Mouse (Mus musculus) stomach, embryonic 15.5 days (tissue): Measurements from ENCODE around the gene Fgd6. TPM values are rescaled to one million over a fixed set of nuclear protein-coding genes. Genes with fewer than 3 reads are reported as not detected.

Source experiments
- ATAC-seq: fragments of 200-750 bp; cut with Nextera tagmentation; 2 replicates; pipeline ENCODE4 v1.8.0; 2017; ENCODE audit warnings: low read depth, moderate number of reproducible peaks, moderate TSS enrichment; ENCODE audit not compliant: insufficient read depth, low FRiP score
- H3K27ac ChIP-seq: fragments of 300-500 bp; sonication (generic); 2 replicates; pipeline ENCODE4 v1.5.1; 2015; ENCODE audit warnings: mild to moderate bottlenecking, inconsistent platforms
- H3K27me3 ChIP-seq: fragments of 300-500 bp; sonication (generic); replicated peaks from 2 replicates; pipeline ENCODE4 v1.6.1; 2015; ENCODE audit warnings: inconsistent platforms
- H3K36me3 ChIP-seq: fragments of 300-500 bp; sonication (generic); 2 replicates; pipeline ENCODE4 v1.6.1; 2015; ENCODE audit warnings: inconsistent platforms
- H3K4me1 ChIP-seq: fragments of 300-500 bp; sonication (generic); 2 replicates; pipeline ENCODE4 v1.6.1; 2015; ENCODE audit warnings: inconsistent platforms
- H3K4me2 ChIP-seq: fragments of 300-500 bp; sonication (generic); 2 replicates; pipeline ENCODE4 v1.6.1; 2015; ENCODE audit warnings: mild to moderate bottlenecking, inconsistent platforms
- H3K4me3 ChIP-seq: fragments of 300-500 bp; sonication (generic); replicated peaks from 2 replicates; pipeline ENCODE4 v1.5.1; 2015; ENCODE audit warnings: inconsistent platforms
- H3K9ac ChIP-seq: fragments of 300-500 bp; sonication (generic); 2 replicates; pipeline ENCODE4 v1.6.1; 2015; ENCODE audit warnings: inconsistent platforms
- H3K9me3 ChIP-seq: fragments of 300-500 bp; sonication (generic); 2 replicates; pipeline ENCODE4 v1.6.1; 2016; ENCODE audit warnings: inconsistent platforms
- WGBS: fragments of 180-500 bp; shearing (Covaris S2); methylation state at CpG from one replicate; pipeline ENCODE4 v1.1.7; 2015; 5-methylcytosine and 5-hydroxymethylcytosine counted together
- polyA plus RNA-seq: library from polyadenylated mRNA; unstranded; fragments of >200 nt; fragmentation: Nextera tagmentation; extraction: Ambion mirVana; gene quantifications from 2 replicates; pipeline ENCODE4 v1.2.1, GENCODE M21; 2015

Gene Fgd6
- polyA plus RNA-seq: 3.1 and 3.6 TPM in 2 replicates

- peak within 1 kb of the TSS; percentile 72 for H3K4me3 ChIP-seq
- under 1% methylated on average over 77 of the region's 77 CpGs for WGBS
Measured at GRCm38 (mm10) chr10:94035658-94036374, at the start of gene Fgd6, which contains the start of gene Vezt. TSS of gene Fgd6 (plus strand) at chr10:94036001. TSS of gene Vezt (minus strand) at chr10:94035817.

DNA sequence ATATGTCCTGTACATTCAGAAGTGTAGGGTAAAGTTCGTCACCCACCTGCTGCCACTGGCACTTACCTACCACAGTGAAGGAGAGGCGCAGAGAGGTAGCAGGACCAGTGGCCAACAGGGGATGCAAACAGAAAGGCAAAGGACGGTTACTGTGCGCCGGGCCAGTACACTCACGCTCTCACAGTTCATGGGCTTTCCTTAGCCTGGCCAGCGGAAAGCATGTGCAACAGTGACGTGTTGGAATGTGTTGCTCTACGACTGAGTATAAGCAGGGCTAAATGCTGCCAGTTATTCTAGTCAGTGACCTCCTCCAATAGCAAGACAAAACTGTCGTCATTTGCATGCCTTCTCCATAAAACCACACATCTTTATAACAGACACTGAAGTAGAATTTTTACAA lies 41.7 kb upstream of the Fgd6 start:
- H3K9me3 ChIP-seq: no peaks in the 10 kb centered on the region
- WGBS: 92% methylated on average over 10 of the region's 10 CpGs
- H3K4me3 ChIP-seq: no peak overlapping the region
- no peaks in the 10 kb centered on the region for H3K4me1 ChIP-seq
- no peak overlapping the region for H3K9ac ChIP-seq
- H3K27me3 ChIP-seq: no peaks in the 10 kb centered on the region
- peaks cover 42% of the 10 kb centered on the region for H3K36me3 ChIP-seq
- H3K4me2 ChIP-seq: no peak overlapping the region
- H3K27ac ChIP-seq: no peak overlapping the region
- ATAC-seq: no peak

More at GRCm38 (mm10) chr10:94035658-94036374, at the start of gene Fgd6, which contains the start of gene Vezt:
- H3K4me2 ChIP-seq: peak within 1 kb of the TSS; percentile 71
- H3K36me3 ChIP-seq: no peaks in the 10 kb centered on the region
- H3K27ac ChIP-seq: peak within 1 kb of the TSS; percentile 76
- peak within 1 kb of the TSS; percentile 70 for H3K9ac ChIP-seq
- peaks cover 6% of the 10 kb centered on the region; the same call in 1 of the 2 replicates for H3K4me1 ChIP-seq
- no peaks in the 10 kb centered on the region for H3K9me3 ChIP-seq
- no peaks in the 10 kb centered on the region for H3K27me3 ChIP-seq
- peak; percentile 98 for ATAC-seq

DNA sequence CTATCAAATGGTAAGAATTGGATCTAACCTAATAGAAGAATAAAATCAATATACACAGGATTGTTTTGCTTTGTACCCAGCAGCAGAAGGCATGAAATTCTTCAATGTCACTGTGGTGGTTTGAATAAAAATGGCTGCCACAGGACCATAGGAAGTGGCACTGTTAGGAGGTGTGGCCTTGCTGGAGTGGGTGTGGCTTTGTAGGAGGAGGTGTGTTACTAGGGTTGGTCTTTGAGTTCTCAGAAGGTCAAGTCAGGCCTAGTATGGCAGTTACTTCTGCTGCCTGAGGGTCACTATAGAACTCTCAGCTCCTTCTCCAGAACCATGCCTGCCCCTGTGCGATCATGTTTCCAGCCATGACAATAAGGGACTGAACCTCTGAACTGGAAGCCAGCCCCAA lies 40.7 kb upstream of the Fgd6 start:
- no peak overlapping the region for H3K9ac ChIP-seq
- H3K4me1 ChIP-seq: no peaks in the 10 kb centered on the region
- H3K9me3 ChIP-seq: no peaks in the 10 kb centered on the region
- no peak overlapping the region for H3K4me3 ChIP-seq
- ATAC-seq: no peak
- H3K27me3 ChIP-seq: no peaks in the 10 kb centered on the region
- 92% methylated on average over 1 of the region's 1 CpGs for WGBS
- H3K4me2 ChIP-seq: no peak overlapping the region
- H3K36me3 ChIP-seq: peaks cover 45% of the 10 kb centered on the region
- no peak overlapping the region for H3K27ac ChIP-seq

DNA sequence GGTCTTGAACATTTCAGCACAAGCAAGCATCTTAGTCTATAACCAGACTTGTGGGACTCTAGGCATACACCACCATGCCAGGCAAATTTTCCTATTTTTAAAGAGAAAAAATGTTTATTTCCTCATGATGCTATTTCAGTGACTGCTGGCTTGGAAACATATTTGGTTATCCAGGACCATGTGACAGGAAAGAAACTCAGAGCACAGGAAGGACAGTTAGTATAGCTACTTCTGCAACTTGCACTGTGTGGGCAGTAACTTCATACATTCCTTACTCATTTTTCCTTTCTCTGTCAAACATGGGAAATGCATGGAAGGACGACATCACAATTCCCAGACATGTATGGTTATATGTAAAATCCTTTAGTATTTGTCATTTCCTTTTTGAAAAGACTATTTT lies 36.4 kb upstream of the Fgd6 start:
- H3K4me1 ChIP-seq: no peaks in the 10 kb centered on the region
- H3K4me3 ChIP-seq: no peak overlapping the region
- no peak overlapping the region for H3K27ac ChIP-seq
- 100% methylated on average over 1 of the region's 1 CpGs for WGBS
- H3K9ac ChIP-seq: no peak overlapping the region
- no peak overlapping the region for H3K4me2 ChIP-seq
- H3K36me3 ChIP-seq: peaks cover 43% of the 10 kb centered on the region
- H3K27me3 ChIP-seq: no peaks in the 10 kb centered on the region
- H3K9me3 ChIP-seq: no peaks in the 10 kb centered on the region
- no peak for ATAC-seq

GRCm38 (mm10) chr10:94000223-94000622 lies 35.6 kb upstream of the Fgd6 start:
- no peak overlapping the region for H3K4me2 ChIP-seq

GRCm38 (mm10) chr10:94008356-94008755 lies 27.4 kb upstream of the Fgd6 start:
- H3K9me3 ChIP-seq: no peaks in the 10 kb centered on the region
- WGBS: 88% methylated on average over 2 of the region's 2 CpGs
- no peak for ATAC-seq
- no peak overlapping the region for H3K9ac ChIP-seq
- H3K4me3 ChIP-seq: no peak overlapping the region
- no peak overlapping the region for H3K27ac ChIP-seq
- no peak overlapping the region for H3K4me2 ChIP-seq
- H3K4me1 ChIP-seq: no peaks in the 10 kb centered on the region
- H3K27me3 ChIP-seq: no peaks in the 10 kb centered on the region
- H3K36me3 ChIP-seq: 0 out of 2 replicates have a peak, but pooled peaks cover 3% of the 10 kb centered on the region

More at GRCm38 (mm10) chr10:94000223-94000622, 35.6 kb upstream of the Fgd6 start:
- no peaks in the 10 kb centered on the region for H3K9me3 ChIP-seq
- no peaks in the 10 kb centered on the region for H3K4me1 ChIP-seq
- WGBS: 84% methylated on average over 10 of the region's 10 CpGs
- ATAC-seq: no peak
- H3K4me3 ChIP-seq: no peak overlapping the region
- no peak overlapping the region for H3K9ac ChIP-seq
- H3K27ac ChIP-seq: no peak overlapping the region
- peaks cover 38% of the 10 kb centered on the region for H3K36me3 ChIP-seq
- H3K27me3 ChIP-seq: no peaks in the 10 kb centered on the region

GRCm38 (mm10) chr10:94009991-94010679 lies 25.7 kb upstream of the Fgd6 start:
- no peak for ATAC-seq
- H3K27ac ChIP-seq: no peak overlapping the region
- no peak overlapping the region for H3K4me3 ChIP-seq
- H3K4me2 ChIP-seq: no peak overlapping the region
- H3K9me3 ChIP-seq: no peaks in the 10 kb centered on the region
- H3K36me3 ChIP-seq: 0 out of 2 replicates have a peak, but pooled peaks cover 3% of the 10 kb centered on the region
- 0 out of 2 replicates have a peak, but pooled peaks cover 3% of the 10 kb centered on the region for H3K4me1 ChIP-seq
- 77% methylated on average over 3 of the region's 3 CpGs for WGBS
- H3K27me3 ChIP-seq: no peaks in the 10 kb centered on the region
- H3K9ac ChIP-seq: no peak overlapping the region

DNA sequence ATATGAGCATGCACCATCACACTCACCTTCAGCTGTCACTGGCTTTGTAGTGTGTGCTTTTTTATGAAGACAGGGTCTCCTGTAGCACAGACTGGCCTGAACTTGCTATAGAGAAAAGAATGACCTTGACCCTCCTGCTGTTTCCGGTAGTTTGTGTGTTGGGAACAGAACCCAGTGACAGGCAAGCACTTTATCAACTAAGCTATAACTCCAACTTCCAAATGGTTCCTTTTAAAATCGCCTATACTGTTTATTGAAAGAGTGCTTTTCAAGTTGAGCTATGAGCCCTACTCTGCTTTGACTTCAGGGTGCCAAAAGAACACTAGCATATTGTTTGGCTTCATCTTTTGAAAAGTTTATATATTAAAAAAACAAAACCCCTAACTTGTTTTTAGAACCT lies 24.8 kb upstream of the Fgd6 start:
- 40% methylated on average over 2 of the region's 2 CpGs for WGBS
- H3K4me2 ChIP-seq: no peak overlapping the region
- no peak for ATAC-seq
- 0 out of 2 replicates have a peak, but pooled peaks cover 3% of the 10 kb centered on the region for H3K4me1 ChIP-seq
- no peaks in the 10 kb centered on the region for H3K27me3 ChIP-seq
- 0 out of 2 replicates have a peak overlapping the region, but pooled peaks have one; percentile 22 for H3K27ac ChIP-seq
- H3K4me3 ChIP-seq: no peak overlapping the region
- H3K36me3 ChIP-seq: 0 out of 2 replicates have a peak, but pooled peaks cover 3% of the 10 kb centered on the region
- H3K9ac ChIP-seq: no peak overlapping the region
- H3K9me3 ChIP-seq: no peaks in the 10 kb centered on the region

DNA sequence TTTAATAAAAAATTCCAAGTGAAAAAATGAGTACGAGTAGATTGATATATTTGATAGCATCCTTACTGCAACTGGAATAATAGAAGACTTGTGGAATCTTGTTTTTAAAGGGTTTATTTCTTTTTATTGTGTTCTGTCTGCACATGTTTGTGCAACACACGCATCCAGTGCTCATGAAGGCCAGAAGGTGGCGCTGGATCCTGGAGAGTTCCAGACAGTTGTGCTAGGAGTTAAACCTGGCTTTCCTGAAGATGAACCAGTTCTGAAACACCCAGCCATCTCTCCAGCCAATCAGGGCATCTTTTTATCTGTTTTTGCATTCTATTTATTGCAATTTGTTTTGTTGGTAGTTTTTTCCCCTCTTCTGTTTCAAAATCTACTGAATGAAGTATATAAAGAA lies 22.6 kb upstream of the Fgd6 start:
- 60% methylated on average over 3 of the region's 3 CpGs for WGBS
- Histone ChIP-seq H3K9ac (no peak overlapping the region), H3K4me1 (0 out of 2 replicates have a peak, but pooled peaks cover 3% of the 10 kb centered on the region), H3K27ac (no peak overlapping the region), H3K9me3 (no peaks in the 10 kb centered on the region), H3K4me2 (no peak overlapping the region), H3K27me3 (no peaks in the 10 kb centered on the region), H3K36me3 (no peaks in the 10 kb centered on the region), H3K4me3 (no peak overlapping the region)
- no peak for ATAC-seq

DNA sequence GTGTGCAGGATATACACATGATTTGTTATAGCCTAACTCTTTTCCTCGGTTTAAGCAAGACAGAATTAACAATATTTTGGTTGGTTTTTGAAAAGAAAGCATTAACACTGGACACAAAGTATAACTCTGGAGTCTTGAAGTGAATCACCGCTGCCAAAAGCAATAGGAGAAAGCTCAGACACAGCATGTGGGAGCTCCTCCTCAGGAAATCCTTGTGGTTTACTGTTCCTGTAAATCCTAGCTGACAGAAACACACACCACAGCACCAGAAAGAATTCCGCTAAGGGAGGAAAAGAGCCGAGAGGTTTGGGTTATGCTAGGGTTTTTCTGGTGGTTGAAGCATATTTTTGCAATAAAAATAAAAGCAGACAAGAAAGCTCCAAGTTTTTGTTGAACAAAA lies 21.6 kb upstream of the Fgd6 start:
- H3K9me3 ChIP-seq: no peaks in the 10 kb centered on the region
- 52% methylated on average over 4 of the region's 4 CpGs for WGBS
- H3K9ac ChIP-seq: no peak overlapping the region
- H3K27me3 ChIP-seq: no peaks in the 10 kb centered on the region
- H3K27ac ChIP-seq: no peak overlapping the region
- no peak overlapping the region for H3K4me2 ChIP-seq
- 0 out of 2 replicates have a peak, but pooled peaks cover 3% of the 10 kb centered on the region for H3K4me1 ChIP-seq
- ATAC-seq: no peak
- H3K36me3 ChIP-seq: no peaks in the 10 kb centered on the region
- H3K4me3 ChIP-seq: no peak overlapping the region

- no peak overlapping the region for H3K4me2 ChIP-seq
- ATAC-seq: no peak
- H3K36me3 ChIP-seq: no peaks in the 10 kb centered on the region
- H3K9ac ChIP-seq: no peak overlapping the region
- H3K9me3 ChIP-seq: no peaks in the 10 kb centered on the region
- WGBS: 88% methylated on average over 8 of the region's 8 CpGs
- H3K4me3 ChIP-seq: no peak overlapping the region
- no peak overlapping the region for H3K27ac ChIP-seq
- no peaks in the 10 kb centered on the region for H3K27me3 ChIP-seq
- 0 out of 2 replicates have a peak, but pooled peaks cover 3% of the 10 kb centered on the region for H3K4me1 ChIP-seq
Measured at GRCm38 (mm10) chr10:94017455-94017854, 18.3 kb upstream of the Fgd6 start.

DNA sequence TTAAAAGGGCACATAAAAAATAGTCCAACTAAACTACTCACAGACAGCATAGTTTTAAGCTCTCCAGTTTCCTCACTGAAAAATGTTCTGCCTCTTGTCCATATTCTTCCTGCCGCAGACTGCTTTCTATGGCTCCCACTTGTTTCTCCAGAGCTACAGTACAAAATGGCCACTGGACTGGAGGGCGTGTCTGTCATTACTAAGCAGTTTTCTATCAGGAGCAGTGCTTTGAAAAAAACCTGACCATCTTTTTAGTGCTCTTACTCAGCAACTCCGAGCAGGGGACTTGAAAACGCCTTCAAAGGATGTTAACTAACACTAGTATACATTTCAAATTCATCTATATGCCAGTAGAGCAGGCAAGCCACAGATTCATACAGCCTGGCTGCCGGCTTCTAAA lies 15.2 kb upstream of the Fgd6 start:
- WGBS: 51% methylated on average over 5 of the region's 5 CpGs
- H3K4me2 ChIP-seq: no peak overlapping the region
- H3K36me3 ChIP-seq: no peaks in the 10 kb centered on the region; the same call in 1 of the 2 replicates
- no peak overlapping the region for H3K4me3 ChIP-seq
- H3K4me1 ChIP-seq: no peaks in the 10 kb centered on the region
- no peak; the same call in 1 of the 2 replicates for ATAC-seq
- H3K9ac ChIP-seq: no peak overlapping the region
- no peaks in the 10 kb centered on the region for H3K27me3 ChIP-seq
- no peaks in the 10 kb centered on the region for H3K9me3 ChIP-seq
- no peak overlapping the region for H3K27ac ChIP-seq
